Mouse (Mus musculus) CH12.LX (cell line): Measurements from ENCODE around the gene Ablim1. TPM values are rescaled to one million over a fixed set of nuclear protein-coding genes. Genes with fewer than 3 reads are reported as not detected.
A peak's percentile ranks its signal among the peaks of the same experiment; 100 is the strongest.

Experiments
- DNase-seq: peaks from one replicate; pipeline ENCODE4 v3.0.0-alpha.2; 2013; ENCODE audit errors: extremely low read depth
- H3K27ac ChIP-seq: 2 replicates; pipeline ENCODE4 v1.5.1; 2012; ENCODE audit warnings: low read depth, mild to moderate bottlenecking, control low read depth, moderate library complexity; ENCODE audit not compliant: insufficient read depth
- H3K27me3 ChIP-seq: replicated peaks from 2 replicates; pipeline ENCODE3; 2012; ENCODE audit warnings: inconsistent platforms
- H3K36me3 ChIP-seq, 2 experiments: replicated peaks in 1 of 2; 2 replicates each; pipeline versions ENCODE3 to v1.6.1; 2012; ENCODE audit warnings: inconsistent platforms in 1 of 2, low read length in 1 of 2, mild to moderate bottlenecking in 1 of 2, mixed read lengths in 1 of 2, moderate library complexity in 1 of 2; ENCODE audit not compliant: control insufficient read depth in 1 of 2, insufficient read depth in 1 of 2
- H3K4me1 ChIP-seq, 2 experiments: 2 replicates each; pipeline ENCODE4 v1.6.1; 2012; ENCODE audit warnings: inconsistent platforms in 1 of 2, moderate library complexity in 1 of 2; ENCODE audit not compliant: insufficient read depth in 2 of 2, control insufficient read depth in 1 of 2
- H3K4me2 ChIP-seq: 2 replicates; pipeline ENCODE4 v1.6.1; 2012; ENCODE audit warnings: low read depth, mild to moderate bottlenecking, control low read depth; ENCODE audit not compliant: poor library complexity, insufficient read depth, severe bottlenecking
- H3K4me3 ChIP-seq, 3 experiments: fragments of 150-350 bp in 1 of 3; sonication (generic) in 1 of 3; replicated peaks in 1 of 3; 2 replicates each; pipeline versions ENCODE3 to v1.5.1; 2011 to 2012; ENCODE audit warnings: low read depth in 2 of 3, low read length in 2 of 3, mild to moderate bottlenecking in 2 of 3, moderate library complexity in 2 of 3, control low read depth in 1 of 3, improper control_type of control experiment in 1 of 3, inconsistent platforms in 1 of 3, mixed read lengths in 1 of 3; ENCODE audit not compliant: poor library complexity in 1 of 3
- H3K79me2 ChIP-seq: replicated peaks from 2 replicates; pipeline ENCODE4 v1.6.1; 2012; ENCODE audit warnings: mild to moderate bottlenecking, moderate library complexity; ENCODE audit not compliant: control insufficient read depth, poor library complexity, insufficient read depth, severe bottlenecking; ENCODE audit errors: extremely low read depth
- H3K9ac ChIP-seq: 2 replicates; pipeline ENCODE4 v1.6.1; 2012; ENCODE audit warnings: low read depth, mild to moderate bottlenecking, control low read depth, moderate library complexity; ENCODE audit not compliant: insufficient read depth
- H3K9me3 ChIP-seq: replicated peaks from 2 replicates; pipeline ENCODE3; 2012; ENCODE audit warnings: low read length, inconsistent platforms, mixed read lengths
- CHD1 ChIP-seq: IDR thresholded peaks from 2 replicates; pipeline ENCODE4 v1.6.1; 2012; ENCODE audit warnings: low read depth, low read length, improper control_type of control experiment, inconsistent platforms
- CHD2 ChIP-seq: IDR thresholded peaks from 2 replicates; pipeline ENCODE4 v1.6.1; 2011; ENCODE audit warnings: low read length, improper control_type of control experiment
- CTCF ChIP-seq, 2 experiments: IDR thresholded peaks in 1 of 2; conservative IDR thresholded peaks in 1 of 2; 2 replicates each; pipeline ENCODE4 v1.5.1; 2011 to 2012; ENCODE audit warnings: low read depth in 2 of 2, low read length in 2 of 2, improper control_type of control experiment in 1 of 2, inconsistent platforms in 1 of 2, mild to moderate bottlenecking in 1 of 2, moderate library complexity in 1 of 2
- E2F4 ChIP-seq: IDR thresholded peaks from 2 replicates; pipeline ENCODE4 v1.6.1; 2011; ENCODE audit warnings: low read depth, low read length, improper control_type of control experiment; ENCODE audit not compliant: insufficient replicate concordance
- ELF1 ChIP-seq: IDR thresholded peaks from 2 replicates; pipeline ENCODE4 v1.6.1; 2014; ENCODE audit warnings: low read depth, mild to moderate bottlenecking, inconsistent platforms, low read length, improper control_type of control experiment
- HCFC1 ChIP-seq: IDR thresholded peaks from 2 replicates; pipeline ENCODE4 v1.6.1; 2012; ENCODE audit warnings: low read depth, mild to moderate bottlenecking, inconsistent platforms, low read length, improper control_type of control experiment
- IRF4 ChIP-seq: IDR thresholded peaks from 2 replicates; pipeline ENCODE4 v1.6.1; 2014; ENCODE audit warnings: low read depth, mild to moderate bottlenecking, inconsistent platforms, low read length, improper control_type of control experiment
- JUN ChIP-seq: IDR thresholded peaks from 2 replicates; pipeline ENCODE4 v1.6.1; 2011; ENCODE audit warnings: low read depth, mild to moderate bottlenecking, low read length, improper control_type of control experiment, moderate library complexity; ENCODE audit not compliant: insufficient read depth
- JUND ChIP-seq: conservative IDR thresholded peaks from 2 replicates; pipeline ENCODE4 v1.6.1; 2011; ENCODE audit warnings: low read depth, low read length, improper control_type of control experiment
- KAT2A ChIP-seq: IDR thresholded peaks from 2 replicates; pipeline ENCODE4 v1.6.1; 2012; ENCODE audit warnings: low read length, improper control_type of control experiment, inconsistent platforms; ENCODE audit not compliant: insufficient replicate concordance
- NELFE ChIP-seq: IDR thresholded peaks from 2 replicates; pipeline ENCODE4 v1.6.1; 2011; ENCODE audit warnings: low read depth, low read length, improper control_type of control experiment
- PAX5 ChIP-seq: IDR thresholded peaks from 2 replicates; pipeline ENCODE4 v1.6.1; 2012; ENCODE audit warnings: low read length, inconsistent platforms, mixed read lengths
- POLR2A ChIP-seq: IDR thresholded peaks from 2 replicates; pipeline ENCODE4 v1.6.1; 2011; ENCODE audit warnings: low read depth, mild to moderate bottlenecking, improper control_type of control experiment, low read length
- POLR2AphosphoS2 ChIP-seq: IDR thresholded peaks from 2 replicates; pipeline ENCODE4 v1.6.1; 2011; ENCODE audit warnings: low read depth, low read length, improper control_type of control experiment
- RAD21 ChIP-seq: IDR thresholded peaks from 2 replicates; pipeline ENCODE4 v1.6.1; 2011; ENCODE audit warnings: low read depth, mild to moderate bottlenecking, low read length, improper control_type of control experiment, moderate library complexity
- SMC3 ChIP-seq: IDR thresholded peaks from 2 replicates; pipeline ENCODE4 v1.6.1; 2011; ENCODE audit warnings: low read depth, low read length, improper control_type of control experiment
- UBTF ChIP-seq: IDR thresholded peaks from 2 replicates; pipeline ENCODE4 v1.6.1; 2012; ENCODE audit warnings: low read depth, mild to moderate bottlenecking, inconsistent platforms, low read length, improper control_type of control experiment, moderate library complexity
- USF1 ChIP-seq: IDR thresholded peaks from 2 replicates; pipeline ENCODE4 v1.6.1; 2014; ENCODE audit warnings: low read depth, mild to moderate bottlenecking, inconsistent platforms, low read length, improper control_type of control experiment
- USF2 ChIP-seq: conservative IDR thresholded peaks from 2 replicates; pipeline ENCODE4 v1.6.1; 2011; ENCODE audit warnings: low read depth, low read length, improper control_type of control experiment
- ZC3H11A ChIP-seq: IDR thresholded peaks from 2 replicates; pipeline ENCODE4 v1.6.1; 2012; ENCODE audit warnings: low read depth, mild to moderate bottlenecking, inconsistent platforms, low read length, improper control_type of control experiment
- ZKSCAN1 ChIP-seq: IDR thresholded peaks from 2 replicates; pipeline ENCODE4 v1.6.1; 2012; ENCODE audit warnings: low read depth, inconsistent platforms, low read length, improper control_type of control experiment, borderline replicate concordance
- ZNF384 ChIP-seq: IDR thresholded peaks from 2 replicates; pipeline ENCODE4 v1.6.1; 2012; ENCODE audit warnings: low read depth, low read length, improper control_type of control experiment, inconsistent platforms
- dilution Hi-C: fragments of 300-500 bp; cut with MboI; formaldehyde crosslinking; loops from 2 replicates; pipeline ENCODE4 v1.14.3; 2020; ENCODE audit warnings: low sequenced_read_pairs; ENCODE audit not compliant: extremely low pct_unique_long_range_greater_than_20kb, extremely low pct_ligation_motif_present
- in situ Hi-C: fragments of 300-500 bp; cut with MboI; formaldehyde crosslinking; loops from 3 replicates; pipeline ENCODE4 v1.14.3; 2019; ENCODE audit warnings: low sequenced_read_pairs, low pct_ligation_motif_present, low pct_unique_long_range_greater_than_20kb, mixed read lengths
- polyA plus RNA-seq: library from polyadenylated mRNA; unstranded; fragments of >175 nt; gene quantifications from 2 replicates; pipeline ENCODE4 v1.2.1, GENCODE M21; 2012; ENCODE audit warnings: low read depth; ENCODE audit not compliant: insufficient read length
- total RNA-seq, 2 experiments: library from RNA; depleted of rRNA; stranded (reverse); fragments of 300-350 nt in 1 of 2; fragments of >200 nt in 1 of 2; gene quantifications; 2 replicates each; pipeline ENCODE4 v1.2.3; 2012 to 2014

The Ablim1 gene
- total and polyA plus RNA-seq, 3 experiments = 0.85 to 2.4 (median 2.0) TPM

DNA sequence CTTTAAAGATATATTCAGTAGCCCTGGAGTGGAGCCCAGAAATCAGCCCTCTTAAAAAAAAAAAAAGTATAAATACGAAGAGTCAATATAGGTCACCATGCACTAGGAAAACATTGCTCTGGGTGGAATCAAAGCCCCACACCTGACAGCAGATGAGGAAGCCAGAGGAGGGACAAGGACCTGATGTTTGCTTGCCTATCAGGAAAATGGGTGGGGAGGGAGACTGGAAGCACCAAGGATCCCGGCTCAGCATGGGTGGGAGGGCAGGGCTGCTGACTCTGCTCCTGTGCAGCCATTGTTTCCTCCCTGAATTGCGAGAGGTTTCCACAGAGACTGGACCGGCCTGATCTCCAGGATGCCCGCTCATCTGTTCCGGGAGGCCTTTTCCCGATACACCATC, 223.4 kb downstream of the Ablim1 start:
- Histone ChIP-seq H3K4me1 (peaks cover 2 to 48% of the 10 kb centered on the region in 2 experiments; a peak in 3 of 4 replicates), H3K36me3 (no peaks in the 10 kb centered on the region), H3K4me3 (no peak overlapping the region), H3K9me3 (no peaks in the 10 kb centered on the region), H3K27me3 (peaks cover 1% of the 10 kb centered on the region), H3K4me2 (no peak overlapping the region), H3K9ac (no peak overlapping the region), H3K79me2 (no peaks in the 10 kb centered on the region), H3K27ac (no peak overlapping the region)
- in situ Hi-C loops (no loop called here), dilution Hi-C loops (no loop called here)
- DNase-seq = no peak
- TF ChIP-seq UBTF (no peak), ELF1 (no peak)

DNA sequence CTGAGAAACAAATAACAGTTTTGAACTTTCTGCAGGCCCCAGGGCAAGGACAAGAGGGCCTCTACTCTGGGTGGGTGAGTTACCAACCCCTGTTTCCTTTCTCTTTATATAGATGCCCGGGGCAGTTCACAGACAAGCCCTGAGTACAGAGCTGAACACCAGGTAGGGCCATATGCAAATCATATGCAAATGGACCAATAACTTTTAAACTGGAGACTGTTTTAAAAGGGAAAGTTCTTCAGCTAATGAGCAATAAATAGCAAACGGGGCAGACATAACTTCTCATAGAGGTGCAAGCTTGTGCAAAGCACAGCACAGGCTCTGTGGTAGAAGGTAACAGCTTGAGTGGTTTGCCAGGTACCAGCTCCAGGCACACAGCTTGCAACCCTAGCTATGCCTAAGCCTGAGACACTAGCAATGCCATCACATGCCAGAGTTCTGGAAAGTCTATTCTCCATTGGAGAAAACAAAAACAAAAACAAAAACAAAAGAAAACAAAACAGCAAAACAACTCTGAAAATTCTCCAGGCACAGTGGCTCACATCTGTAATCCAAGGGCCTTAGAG, 225.8 kb downstream of the Ablim1 start:
- no peak overlapping the region for H3K27ac ChIP-seq
- no peak overlapping the region for H3K9ac ChIP-seq
- dilution Hi-C loops (no loop called here), in situ Hi-C loops (no loop called here)
- no peaks in the 10 kb centered on the region for H3K79me2 ChIP-seq
- TF ChIP-seq NELFE = no peak
- TF ChIP-seq ZNF384 = no peak
- TF ChIP-seq E2F4 = no peak
- no peak for TF ChIP-seq CHD1
- TF ChIP-seq ZKSCAN1 = no peak
- TF ChIP-seq ZC3H11A = no peak
- peaks cover 1% of the 10 kb centered on the region for H3K27me3 ChIP-seq
- DNase-seq = peak; percentile 55
- H3K36me3 ChIP-seq = no peaks in the 10 kb centered on the region
- no peak overlapping the region for H3K4me2 ChIP-seq
- no peak overlapping the region for H3K4me3 ChIP-seq
- peaks cover 2% of the 10 kb centered on the region for H3K9me3 ChIP-seq
- H3K4me1 ChIP-seq = peaks cover 2 to 49% of the 10 kb centered on the region in 2 experiments

DNA sequence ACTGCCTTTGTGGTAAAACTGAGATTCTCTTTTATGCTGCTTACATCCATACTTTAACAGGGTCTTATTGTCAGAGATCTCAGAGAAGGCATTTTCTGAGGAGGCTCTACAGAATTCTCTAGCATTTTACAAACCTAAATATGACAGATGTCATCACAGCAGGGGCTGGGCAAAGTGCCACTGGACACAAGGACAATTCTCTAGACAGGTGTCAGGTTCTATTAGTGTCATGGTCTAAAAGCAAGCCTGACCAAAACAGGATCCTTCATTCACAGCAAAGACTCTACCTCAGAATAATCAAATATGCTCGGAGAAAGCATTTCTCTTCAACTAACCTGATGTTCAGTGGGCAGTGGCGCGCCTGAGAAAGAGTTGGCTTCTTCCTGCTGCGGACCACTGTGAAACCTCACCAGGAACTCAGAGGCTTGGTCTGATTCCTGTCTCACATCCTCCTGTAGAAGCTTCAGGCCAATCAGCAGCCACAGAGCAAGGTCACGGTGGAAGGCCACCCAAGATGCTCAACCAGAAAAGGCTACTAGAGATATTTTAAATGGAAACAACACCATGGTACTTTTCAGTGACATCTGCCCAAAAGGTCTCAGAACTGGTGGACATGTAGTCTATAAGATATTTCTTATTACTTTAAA, 230.1 kb downstream of the Ablim1 start:
- H3K79me2 ChIP-seq = no peaks in the 10 kb centered on the region
- no peak overlapping the region for H3K4me3 ChIP-seq
- TF ChIP-seq SMC3 = no peak
- no peak for TF ChIP-seq KAT2A
- no peak for TF ChIP-seq JUND
- no peak for TF ChIP-seq POLR2A
- no peak for TF ChIP-seq USF2
- TF ChIP-seq ZC3H11A = no peak
- no peak for TF ChIP-seq PAX5
- TF ChIP-seq ZNF384 = no peak
- no peak for TF ChIP-seq CHD2
- no peak for TF ChIP-seq JUN
- no peak for TF ChIP-seq CTCF (conservative IDR thresholded peaks at IDR 0.05 in 1 of 2, IDR thresholded peaks at IDR 0.05 in 1 of 2; ENCODE audit: low read depth in 2 of 2, low read length in 2 of 2)
- TF ChIP-seq POLR2AphosphoS2 = no peak
- no peak for TF ChIP-seq E2F4
- TF ChIP-seq RAD21 = no peak
- TF ChIP-seq HCFC1 = no peak
- no peak for TF ChIP-seq IRF4
- no peak for TF ChIP-seq ZKSCAN1
- no peak for TF ChIP-seq USF1
- in situ Hi-C loops (no loop called here), dilution Hi-C loops (no loop called here)
- H3K9me3 ChIP-seq = peaks cover 2% of the 10 kb centered on the region
- no peak overlapping the region for H3K9ac ChIP-seq
- H3K4me1 ChIP-seq = peaks cover 5 to 34% of the 10 kb centered on the region in 2 experiments
- no peak overlapping the region for H3K4me2 ChIP-seq
- H3K27me3 ChIP-seq = no peaks in the 10 kb centered on the region
- no peak for DNase-seq
- H3K36me3 ChIP-seq = no peaks in the 10 kb centered on the region
- no peak overlapping the region for H3K27ac ChIP-seq
